Mouse (Mus musculus) spleen, adult 2 months (tissue): ENCODE results near the gene Rab25.

ENCODE experiments used
- CTCF ChIP-seq: fragments of 200-500 bp; IDR thresholded peaks from 2 replicates; pipeline ENCODE4 v1.5.1; 2011; ENCODE audit warnings: mild to moderate bottlenecking, inconsistent platforms; ENCODE audit not compliant: insufficient read depth, insufficient read length, insufficient replicate concordance; ENCODE audit errors: extremely low read depth
- POLR2A ChIP-seq: fragments of 200-500 bp; IDR thresholded peaks from 2 replicates; pipeline ENCODE4 v1.6.1; 2011; ENCODE audit warnings: low read depth, low read length, inconsistent platforms

GRCm38 (mm10) chr3:88512896-88513545, 35.1 kb downstream of the Rab25 start:
- TF ChIP-seq CTCF (no peak), POLR2A (no peak)
